Mouse (Mus musculus) MEL (cell line): ENCODE data around the gene Cln5. TPM values are rescaled to one million over a fixed set of nuclear protein-coding genes. Genes with fewer than 3 reads are reported as not detected.
A peak's percentile ranks its signal among the peaks of the same experiment; 100 is the strongest.

Experiments used
- DNase-seq: peaks from one replicate; pipeline ENCODE4 v3.0.0; 2011; ENCODE audit warnings: low read depth, low spot score
- H3K27ac ChIP-seq: 2 replicates; pipeline ENCODE4 v1.5.1; 2012; ENCODE audit warnings: low read depth, mild to moderate bottlenecking, control low read depth, low read length, moderate library complexity; ENCODE audit not compliant: control insufficient read depth
- H3K27me3 ChIP-seq, 2 experiments: fragments of 150-350 bp in 1 of 2; sonication (generic) in 1 of 2; 2 replicates each; pipeline ENCODE4 v1.6.1; 2012; ENCODE audit warnings: low read length in 2 of 2, mild to moderate bottlenecking in 2 of 2, improper control_type of control experiment in 1 of 2, moderate library complexity in 1 of 2; ENCODE audit not compliant: insufficient read depth in 2 of 2, control insufficient read depth in 1 of 2
- H3K36me3 ChIP-seq, 2 experiments: 2 replicates each; pipeline ENCODE4 v1.6.1; 2012 to 2014; ENCODE audit warnings: low read length in 2 of 2, improper control_type of control experiment in 1 of 2, inconsistent platforms in 1 of 2, mild to moderate bottlenecking in 1 of 2; ENCODE audit not compliant: insufficient read depth in 2 of 2, control insufficient read depth in 1 of 2
- H3K4me1 ChIP-seq, 2 experiments: fragments of 150-350 bp in 1 of 2; sonication (generic) in 1 of 2; 2 replicates each; pipeline ENCODE4 v1.6.1; 2012; ENCODE audit warnings: low read length in 2 of 2, improper control_type of control experiment in 1 of 2, mild to moderate bottlenecking in 1 of 2; ENCODE audit not compliant: insufficient read depth in 2 of 2, control insufficient read depth in 1 of 2
- H3K4me3 ChIP-seq, 2 experiments: fragments of 150-350 bp in 1 of 2; sonication (generic) in 1 of 2; 2 replicates each; pipeline ENCODE4 v1.5.1; 2012; ENCODE audit warnings: low read depth in 2 of 2, low read length in 2 of 2, mild to moderate bottlenecking in 2 of 2, moderate library complexity in 2 of 2, control low read depth in 1 of 2, improper control_type of control experiment in 1 of 2; ENCODE audit not compliant: control insufficient read depth in 1 of 2, insufficient read depth in 1 of 2
- H3K79me2 ChIP-seq: 2 replicates; pipeline ENCODE4 v1.6.1; 2012; ENCODE audit warnings: mild to moderate bottlenecking, low read length, moderate library complexity; ENCODE audit not compliant: control insufficient read depth, poor library complexity, insufficient read depth
- H3K9ac ChIP-seq: 2 replicates; pipeline ENCODE4 v1.6.1; 2012; ENCODE audit warnings: low read depth, mild to moderate bottlenecking, control low read depth, low read length, moderate library complexity; ENCODE audit not compliant: control insufficient read depth, poor library complexity, severe bottlenecking
- H3K9me3 ChIP-seq: fragments of 150-350 bp; sonication (generic); replicated peaks from 2 replicates; pipeline ENCODE4 v1.6.1; 2012; ENCODE audit warnings: mild to moderate bottlenecking, low read length, improper control_type of control experiment, moderate library complexity; ENCODE audit not compliant: insufficient read depth
- BHLHE40 ChIP-seq: IDR thresholded peaks from 2 replicates; pipeline ENCODE4 v1.6.1; 2012; ENCODE audit warnings: low read depth, mild to moderate bottlenecking, inconsistent platforms, low read length, improper control_type of control experiment, borderline replicate concordance
- CHD1 ChIP-seq: IDR thresholded peaks from 2 replicates; pipeline ENCODE4 v1.6.1; 2012; ENCODE audit warnings: low read depth, mild to moderate bottlenecking, inconsistent platforms, low read length, improper control_type of control experiment
- CHD2 ChIP-seq: IDR thresholded peaks from 2 replicates; pipeline ENCODE4 v1.6.1; 2011; ENCODE audit warnings: low read length, improper control_type of control experiment
- CTCF ChIP-seq, 3 experiments: IDR thresholded peaks in 2 of 3; conservative IDR thresholded peaks in 1 of 3; 2 replicates each; pipeline ENCODE4 v1.5.1; 2011 to 2012; ENCODE audit warnings: low read length in 3 of 3, low read depth in 2 of 3, mild to moderate bottlenecking in 2 of 3, improper control_type of control experiment in 1 of 3, inconsistent platforms in 1 of 3, mixed read lengths in 1 of 3, moderate library complexity in 1 of 3; ENCODE audit not compliant: control insufficient read depth in 1 of 3, insufficient read depth in 1 of 3, poor library complexity in 1 of 3, severe bottlenecking in 1 of 3
- E2F4 ChIP-seq: IDR thresholded peaks from 2 replicates; pipeline ENCODE4 v1.6.1; 2011; ENCODE audit warnings: low read depth, low read length, improper control_type of control experiment, borderline replicate concordance
- ELF1 ChIP-seq: IDR thresholded peaks from 2 replicates; pipeline ENCODE4 v1.6.1; 2014; ENCODE audit warnings: low read depth, mild to moderate bottlenecking, inconsistent platforms, low read length, improper control_type of control experiment, moderate library complexity
- EP300 ChIP-seq, 2 experiments: IDR thresholded peaks; 2 replicates each; pipeline ENCODE4 v1.6.1; 2011; ENCODE audit warnings: improper control_type of control experiment in 2 of 2, low read length in 2 of 2, low read depth in 1 of 2, mild to moderate bottlenecking in 1 of 2
- ETS1 ChIP-seq: IDR thresholded peaks from 2 replicates; pipeline ENCODE4 v1.6.1; 2012; ENCODE audit warnings: low read depth, mild to moderate bottlenecking, inconsistent platforms, low read length, improper control_type of control experiment, moderate library complexity
- GABPA ChIP-seq: IDR thresholded peaks from 2 replicates; pipeline ENCODE4 v1.6.1; 2012; ENCODE audit warnings: low read depth, mild to moderate bottlenecking, inconsistent platforms, low read length, improper control_type of control experiment, moderate library complexity
- GATA1 ChIP-seq: IDR thresholded peaks from 2 replicates; pipeline ENCODE4 v1.6.1; 2011; ENCODE audit warnings: low read depth, low read length, improper control_type of control experiment
- HCFC1 ChIP-seq: IDR thresholded peaks from 2 replicates; pipeline ENCODE4 v1.6.1; 2012; ENCODE audit warnings: low read depth, mild to moderate bottlenecking, inconsistent platforms, low read length, improper control_type of control experiment, moderate library complexity
- KAT2A ChIP-seq: conservative IDR thresholded peaks from 2 replicates; pipeline ENCODE4 v1.6.1; 2012; ENCODE audit warnings: low read depth, low read length, improper control_type of control experiment, inconsistent platforms
- MAFK ChIP-seq: IDR thresholded peaks from 2 replicates; pipeline ENCODE4 v1.6.1; 2011; ENCODE audit warnings: low read depth, mild to moderate bottlenecking, low read length, improper control_type of control experiment, borderline replicate concordance
- MAX ChIP-seq: IDR thresholded peaks from 2 replicates; pipeline ENCODE4 v1.6.1; 2011; ENCODE audit warnings: low read length, improper control_type of control experiment
- MAZ ChIP-seq: IDR thresholded peaks from 2 replicates; pipeline ENCODE4 v1.6.1; 2012; ENCODE audit warnings: low read depth, mild to moderate bottlenecking, inconsistent platforms, low read length, improper control_type of control experiment
- MEF2A ChIP-seq: IDR thresholded peaks from 2 replicates; pipeline ENCODE4 v1.6.1; 2014; ENCODE audit warnings: low read depth, mild to moderate bottlenecking, inconsistent platforms, low read length, improper control_type of control experiment; ENCODE audit not compliant: poor library complexity, insufficient replicate concordance, severe bottlenecking; ENCODE audit errors: extremely low read depth
- MXI1 ChIP-seq: IDR thresholded peaks from 2 replicates; pipeline ENCODE4 v1.6.1; 2011; ENCODE audit warnings: mild to moderate bottlenecking, low read depth, low read length, improper control_type of control experiment
- MYB ChIP-seq: IDR thresholded peaks from 2 replicates; pipeline ENCODE4 v1.6.1; 2011; ENCODE audit warnings: mild to moderate bottlenecking, low read depth, low read length, improper control_type of control experiment
- MYC ChIP-seq: IDR thresholded peaks from 2 replicates; pipeline ENCODE4 v1.6.1; 2011; ENCODE audit warnings: low read depth, mild to moderate bottlenecking, low read length, improper control_type of control experiment, moderate library complexity
- NELFE ChIP-seq: IDR thresholded peaks from 2 replicates; pipeline ENCODE4 v1.6.1; 2011; ENCODE audit warnings: low read depth, low read length, improper control_type of control experiment
- POLR2A ChIP-seq, 2 experiments: IDR thresholded peaks; 2 replicates each; pipeline ENCODE4 v1.6.1; 2011 to 2012; ENCODE audit warnings: low read length in 2 of 2, mild to moderate bottlenecking in 2 of 2, control low read depth in 1 of 2, improper control_type of control experiment in 1 of 2, low read depth in 1 of 2, moderate library complexity in 1 of 2; ENCODE audit not compliant: control insufficient read depth in 1 of 2, insufficient read depth in 1 of 2, poor library complexity in 1 of 2
- POLR2AphosphoS2 ChIP-seq: IDR thresholded peaks from 2 replicates; pipeline ENCODE4 v1.6.1; 2011; ENCODE audit warnings: low read length, improper control_type of control experiment
- POLR2AphosphoS5 ChIP-seq: IDR thresholded peaks from 2 replicates; pipeline ENCODE4 v1.6.1; 2012; ENCODE audit warnings: low read depth, borderline replicate concordance, mild to moderate bottlenecking, inconsistent platforms, low read length, moderate library complexity, mixed read lengths
- RAD21 ChIP-seq: IDR thresholded peaks from 2 replicates; pipeline ENCODE4 v1.6.1; 2011; ENCODE audit warnings: mild to moderate bottlenecking, low read depth, low read length, improper control_type of control experiment
- SIN3A ChIP-seq: IDR thresholded peaks from 2 replicates; pipeline ENCODE4 v1.6.1; 2012; ENCODE audit warnings: low read length, improper control_type of control experiment, inconsistent platforms
- TAL1 ChIP-seq: IDR thresholded peaks from 2 replicates; pipeline ENCODE4 v1.6.1; 2012; ENCODE audit warnings: mild to moderate bottlenecking, inconsistent platforms, low read length, moderate library complexity, mixed read lengths
- TBP ChIP-seq: IDR thresholded peaks from 2 replicates; pipeline ENCODE4 v1.8.0; 2011; ENCODE audit warnings: low read depth, low read length, improper control_type of control experiment
- TCF12 ChIP-seq: IDR thresholded peaks from 2 replicates; pipeline ENCODE4 v1.6.1; 2014; ENCODE audit warnings: low read depth, mild to moderate bottlenecking, inconsistent platforms, low read length, improper control_type of control experiment, moderate library complexity
- UBTF ChIP-seq: IDR thresholded peaks from 2 replicates; pipeline ENCODE4 v1.6.1; 2012; ENCODE audit warnings: low read depth, mild to moderate bottlenecking, inconsistent platforms, low read length, improper control_type of control experiment, moderate library complexity, borderline replicate concordance; ENCODE audit not compliant: insufficient read depth
- USF1 ChIP-seq: IDR thresholded peaks from 2 replicates; pipeline ENCODE4 v1.6.1; 2014; ENCODE audit warnings: low read depth, mild to moderate bottlenecking, inconsistent platforms, low read length, improper control_type of control experiment, moderate library complexity
- USF2 ChIP-seq, 2 experiments: IDR thresholded peaks; 2 replicates each; pipeline ENCODE4 v1.6.1; 2011 to 2012; ENCODE audit warnings: improper control_type of control experiment in 2 of 2, low read length in 2 of 2, borderline replicate concordance in 1 of 2, inconsistent platforms in 1 of 2, low read depth in 1 of 2, mild to moderate bottlenecking in 1 of 2; ENCODE audit not compliant: insufficient read depth in 1 of 2
- ZC3H11A ChIP-seq: IDR thresholded peaks from 2 replicates; pipeline ENCODE4 v1.6.1; 2012; ENCODE audit warnings: low read depth, mild to moderate bottlenecking, inconsistent platforms, low read length, improper control_type of control experiment
- ZKSCAN1 ChIP-seq: IDR thresholded peaks from 2 replicates; pipeline ENCODE4 v1.6.1; 2012; ENCODE audit warnings: low read depth, mild to moderate bottlenecking, inconsistent platforms, low read length, improper control_type of control experiment, moderate library complexity
- ZMIZ1 ChIP-seq: IDR thresholded peaks from 2 replicates; pipeline ENCODE4 v1.6.1; 2012; ENCODE audit warnings: low read depth, mild to moderate bottlenecking, inconsistent platforms, low read length, improper control_type of control experiment, moderate library complexity
- ZNF384 ChIP-seq: IDR thresholded peaks from 2 replicates; pipeline ENCODE4 v1.6.1; 2012; ENCODE audit warnings: low read depth, mild to moderate bottlenecking, inconsistent platforms, low read length, improper control_type of control experiment
- polyA plus RNA-seq, 2 experiments: library from polyadenylated mRNA; stranded (reverse) in 1 of 2; unstranded in 1 of 2; fragments of >175 nt in 1 of 2; fragments of >200 nt in 1 of 2; gene quantifications; 2 replicates each; pipeline versions ENCODE4 v1.2.1 to v1.2.4; 2012; ENCODE audit warnings: low replicate concordance in 2 of 2, low read depth in 1 of 2; ENCODE audit not compliant: insufficient read length in 2 of 2, insufficient read depth in 1 of 2, missing spikeins in 1 of 2
- total RNA-seq: library from RNA; depleted of rRNA; stranded (reverse); fragments of 300-350 nt; gene quantifications from 2 replicates; pipeline ENCODE4 v1.2.3, GENCODE M21; 2012

Gene Cln5
- total and polyA plus RNA-seq, 3 experiments: 12.3 to 99.4 (median 15.9) TPM

DNA sequence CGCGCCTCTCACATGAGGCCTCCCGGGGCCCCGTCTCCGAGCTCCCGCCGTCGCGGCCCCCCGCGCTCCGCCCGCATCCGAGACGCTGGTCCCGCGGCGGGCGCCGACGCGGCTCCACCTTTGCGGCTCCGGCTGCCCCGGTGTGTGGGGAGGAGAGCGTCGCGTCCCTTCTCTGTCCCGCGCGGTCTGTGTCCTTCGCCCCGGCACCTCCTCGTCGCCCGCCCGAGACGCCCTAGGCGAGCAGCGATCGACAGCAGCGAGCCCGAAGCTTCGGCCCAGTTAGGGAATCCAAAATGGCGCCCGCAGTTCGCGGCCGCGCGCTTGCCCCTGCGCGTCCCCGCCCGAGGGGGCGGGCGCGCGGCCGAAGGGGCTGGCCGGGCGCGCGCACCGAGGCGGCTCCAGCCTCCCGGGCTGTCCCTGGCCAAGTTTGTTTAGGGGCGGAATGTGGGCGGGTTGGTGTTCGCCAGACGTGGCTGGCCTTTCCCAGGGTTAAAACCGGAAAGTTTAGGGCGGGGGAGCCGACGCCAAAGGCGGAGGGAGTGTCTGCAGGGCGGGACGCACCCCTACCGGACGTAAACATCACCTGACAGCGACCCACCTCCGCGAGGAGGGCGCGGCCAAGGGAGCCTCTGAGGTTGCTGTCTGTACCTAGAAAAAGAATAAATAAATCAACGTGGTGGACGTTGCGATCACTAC, 29.4 kb downstream of the Cln5 start, which contains the start of gene Fbxl3:
Gene Fbxl3 (minus strand): TSS at position 329 of the 696 bp plus-strand sequence.
- no peaks in the 10 kb centered on the region for H3K27me3 ChIP-seq
- peak within 1 kb of the TSS; percentile 99 for H3K9ac ChIP-seq
- H3K79me2 ChIP-seq: peaks cover 24% of the 10 kb centered on the region
- peak within 1 kb of the TSS; percentile 93 for H3K27ac ChIP-seq
- no peaks in the 10 kb centered on the region for H3K9me3 ChIP-seq
- peaks cover 0 to 4% of the 10 kb centered on the region in 2 experiments; a peak in 1 of 4 replicates for H3K4me1 ChIP-seq
- peak within 1 kb of the TSS; percentile 93 to 99 for H3K4me3 ChIP-seq
- H3K36me3 ChIP-seq: peaks cover 1 to 12% of the 10 kb centered on the region in 2 experiments; a peak in 3 of 4 replicates
- DNase-seq: peak; percentile 93
- TF ChIP-seq ELF1 (no peak), ZMIZ1 (0 out of 2 replicates have a peak, but pooled peaks have one; percentile 9), MYB (no peak), USF2 (IDR thresholded peaks at IDR 0.05; ENCODE audit: borderline replicate concordance in 1 of 2, insufficient read depth in 1 of 2, low read depth in 1 of 2, low read length in 2 of 2) (no peak), CHD2 (no peak), CHD1 (no peak), POLR2AphosphoS5 (no peak), ZC3H11A (no peak), RAD21 (no peak), ZKSCAN1 (no peak), MXI1 (peak; percentile 86), ZNF384 (no peak), EP300 (IDR thresholded peaks at IDR 0.05; ENCODE audit: low read depth in 1 of 2, low read length in 2 of 2) (no peak; a peak in 1 of 4 replicates), KAT2A (no peak), POLR2AphosphoS2 (no peak), NELFE (peak; percentile 38; the same call in 1 of the 2 replicates), TAL1 (no peak), TCF12 (peak; percentile 4; the same call in 1 of the 2 replicates), GATA1 (no peak), MAFK (no peak), ETS1 (peak; percentile 75; the same call in 1 of the 2 replicates), TBP (no peak), CTCF (IDR thresholded peaks at IDR 0.05 in 2 of 3, conservative IDR thresholded peaks at IDR 0.05 in 1 of 3; ENCODE audit: control insufficient read depth in 1 of 3, insufficient read depth in 1 of 3, low read depth in 2 of 3, low read length in 3 of 3, poor library complexity in 1 of 3, severe bottlenecking in 1 of 3) (no peak), MEF2A (no peak), UBTF (peak; percentile 67; the same call in 1 of the 2 replicates), USF1 (peak; percentile 84), GABPA (no peak), BHLHE40 (no peak), MAX (peak; percentile 73; the same call in 1 of the 2 replicates), SIN3A (peak; percentile 95), MAZ (peak; percentile 69; the same call in 1 of the 2 replicates), HCFC1 (peak; percentile 49; the same call in 1 of the 2 replicates), E2F4 (no peak), MYC (no peak), POLR2A (IDR thresholded peaks at IDR 0.05; ENCODE audit: control insufficient read depth in 1 of 2, insufficient read depth in 1 of 2, low read depth in 1 of 2, low read length in 2 of 2, poor library complexity in 1 of 2) (peak; percentile 44 to 48; a peak in 1 of 4 replicates)
